Mouse (Mus musculus): Measurements from ENCODE around the gene Skint9.
"Not testable (repeated sequence)": the region's sequence is repeated elsewhere in the genome, so short reads cannot be mapped to it uniquely, and the experiment has no call there.

Gene Skint9

DNA sequence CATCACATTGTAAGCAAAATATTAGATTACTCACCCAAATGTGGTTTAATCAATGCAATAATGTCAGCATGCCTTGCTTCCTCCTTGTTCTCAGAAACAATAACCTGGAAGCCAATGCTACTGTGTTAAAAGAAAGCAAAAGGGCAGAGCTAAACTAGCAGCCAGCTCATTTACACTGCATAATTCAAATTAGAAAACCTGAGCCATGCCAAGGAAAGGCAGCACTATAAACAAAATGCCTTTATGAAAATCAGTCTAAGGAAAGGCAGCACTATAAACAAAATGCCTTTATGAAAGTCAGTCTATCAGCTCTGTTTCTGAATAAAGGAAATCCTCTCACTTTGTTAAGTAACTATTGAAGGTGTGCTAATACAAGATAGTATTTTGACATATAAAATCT, at the start of gene Skint9:
TSS of gene Skint9 (minus strand) at position 101 of the 400 bp plus-strand sequence.
- no peak for DNase-seq

- no peak for DNase-seq
Observed at GRCm38 (mm10) chr4:112432685-112433084, 1.1 kb downstream of the Skint9 start.

- no peak for DNase-seq
Observed at GRCm38 (mm10) chr4:112432223-112432622, 1.6 kb downstream of the Skint9 start.

DNA sequence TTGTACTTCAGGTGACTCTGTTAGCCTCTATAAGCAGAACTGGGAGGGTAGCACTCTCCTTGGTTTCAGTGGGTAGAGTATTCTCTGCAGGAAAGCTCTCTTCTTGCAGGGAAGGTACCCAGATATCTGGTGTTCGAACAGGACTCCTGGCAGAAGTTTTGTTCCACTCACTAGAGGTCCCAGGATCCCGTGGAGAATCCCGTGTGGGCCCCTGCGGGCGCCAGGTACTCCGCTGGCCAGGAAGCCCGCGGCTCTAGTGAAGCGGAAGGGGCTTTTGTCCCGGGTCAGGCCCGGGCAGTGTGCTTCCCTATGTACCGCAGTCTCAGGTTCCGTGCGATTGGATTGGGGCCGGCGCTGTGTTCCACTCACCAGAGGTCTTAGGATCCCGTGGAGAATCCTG, 84.7 kb downstream of the Skint9 start:
- DNase-seq, result not testable (repeated sequence)
